Mouse (Mus musculus) megakaryocyte, adult 5-6 weeks (primary cell): Measurements from ENCODE around the gene Sema3b. TPM values are rescaled to one million over a fixed set of nuclear protein-coding genes. Genes with fewer than 3 reads are reported as not detected.

Experiments used
- ATAC-seq: 2 replicates; pipeline ENCODE4 v1.8.0; 2016; ENCODE audit warnings: mild to moderate bottlenecking, inconsistent platforms; ENCODE audit not compliant: poor library complexity, severe bottlenecking
- total RNA-seq, 2 experiments: library from RNA; stranded (forward) in 1 of 2; stranded (reverse) in 1 of 2; fragments of 153-499, 151-499 nt in 1 of 2; fragments of 221-1000, 200-1000 nt in 1 of 2; gene quantifications; 2 replicates each; pipeline versions ENCODE4 v1.2.3 to v1.2.4; 2015 to 2017

Gene Sema3b
- total RNA-seq, 2 experiments from 2014 or later: not detected

DNA sequence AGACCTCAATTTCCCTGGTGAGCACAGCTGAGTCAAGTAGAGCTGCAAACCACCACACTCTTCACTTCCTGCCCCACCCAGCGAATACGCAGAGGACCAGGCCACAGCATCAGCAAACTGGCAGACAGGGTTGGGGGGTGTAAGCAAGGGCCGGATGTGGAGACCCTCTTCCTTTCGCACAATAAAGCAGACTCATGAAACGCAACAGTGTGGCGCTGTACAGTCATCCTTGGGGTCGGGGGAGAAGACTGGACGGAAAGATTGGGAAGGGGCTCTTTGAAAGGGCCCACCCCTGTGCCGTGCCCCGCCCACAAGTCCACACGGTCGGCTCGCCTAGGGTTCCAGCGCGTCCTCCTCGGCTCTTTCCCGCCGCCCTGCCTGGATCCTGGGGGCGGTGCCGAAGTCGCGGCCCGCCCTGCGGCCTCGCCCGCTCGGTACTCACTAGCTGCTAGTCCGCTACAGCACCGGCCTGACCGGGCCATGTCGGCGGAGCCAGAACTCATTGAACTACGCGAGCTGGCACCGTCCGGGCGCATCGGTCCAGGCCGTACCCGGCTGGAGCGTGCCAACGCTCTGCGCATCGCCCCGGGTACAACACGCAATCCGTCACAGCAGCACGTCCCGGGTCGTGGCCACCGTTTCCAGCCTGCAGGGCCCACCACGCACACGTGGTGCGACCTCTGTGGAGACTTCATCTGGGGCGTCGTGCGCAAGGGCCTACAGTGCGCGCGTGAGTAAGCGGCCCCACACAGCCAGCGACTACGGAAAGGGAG, 57.7 kb downstream of the Sema3b start, which contains the start of gene Rassf1:
Gene Rassf1, plus strand, starts transcription at position 439 of the 773 bp plus-strand sequence.
- peak; percentile 25 for ATAC-seq

DNA sequence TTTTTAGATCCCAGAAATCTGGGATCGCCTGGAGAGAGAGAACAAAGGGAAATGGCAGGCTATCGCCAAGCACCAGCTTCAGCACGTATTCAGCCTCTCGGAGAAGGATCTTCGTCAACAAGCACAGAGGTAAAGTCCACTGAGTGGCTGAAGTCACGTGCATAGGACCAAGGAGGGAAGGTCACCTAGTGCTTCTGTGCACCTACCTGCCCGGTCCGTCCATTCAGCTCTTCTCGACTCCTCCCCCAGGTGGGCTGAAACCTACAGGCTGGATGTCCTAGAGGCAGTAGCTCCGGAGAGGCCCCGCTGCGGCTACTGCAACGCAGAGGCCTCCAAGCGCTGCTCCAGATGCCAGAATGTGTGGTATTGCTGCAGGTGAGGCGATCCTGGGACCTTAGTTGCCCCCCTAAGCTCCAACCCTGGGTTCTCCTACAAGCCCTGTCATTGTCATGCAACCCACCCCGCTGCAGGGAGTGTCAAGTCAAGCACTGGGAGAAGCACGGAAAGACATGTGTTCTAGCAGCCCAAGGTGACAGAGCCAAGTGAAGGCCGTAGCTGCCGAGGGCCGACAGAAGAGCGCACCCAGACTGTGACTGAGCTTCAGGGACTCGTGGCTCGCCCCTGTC, 58.4 kb downstream of the Sema3b start:
- ATAC-seq: no peak

DNA sequence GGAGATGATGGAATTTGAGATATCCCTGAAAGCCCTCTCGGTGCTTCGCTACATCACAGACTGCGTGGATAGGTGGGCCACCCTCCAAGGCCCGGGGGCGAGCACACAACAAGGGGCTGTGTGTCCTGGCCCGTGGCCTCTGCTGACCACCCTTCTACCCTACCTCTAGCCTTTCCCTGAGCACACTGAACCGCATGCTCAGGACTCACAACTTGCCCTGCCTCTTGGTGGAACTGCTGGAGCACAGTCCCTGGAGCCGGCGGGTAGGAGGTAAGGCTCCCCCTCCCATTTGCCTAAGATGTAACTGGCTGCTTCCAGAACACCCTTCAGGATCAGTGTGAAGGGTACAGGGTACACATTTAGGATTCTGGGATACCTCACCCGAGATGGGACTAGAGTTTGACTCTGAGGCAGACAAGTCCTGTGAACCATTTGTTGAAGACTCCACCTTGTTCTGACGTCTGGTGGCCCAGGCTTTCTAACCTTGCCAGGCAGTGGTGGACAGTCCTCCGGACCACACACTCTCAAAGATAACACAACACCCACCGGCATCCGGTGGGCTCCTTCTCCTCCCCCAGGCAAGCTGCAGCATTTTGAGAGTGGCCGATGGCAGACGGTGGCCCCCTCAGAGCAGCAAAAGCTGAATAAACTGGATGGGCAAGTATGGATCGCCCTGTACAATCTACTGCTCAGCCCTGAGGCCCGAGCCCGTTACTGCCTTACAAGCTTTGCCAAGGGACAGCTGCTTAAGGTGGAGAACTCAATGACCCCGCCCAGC, 59.5 kb downstream of the Sema3b start:
- ATAC-seq: no peak

DNA sequence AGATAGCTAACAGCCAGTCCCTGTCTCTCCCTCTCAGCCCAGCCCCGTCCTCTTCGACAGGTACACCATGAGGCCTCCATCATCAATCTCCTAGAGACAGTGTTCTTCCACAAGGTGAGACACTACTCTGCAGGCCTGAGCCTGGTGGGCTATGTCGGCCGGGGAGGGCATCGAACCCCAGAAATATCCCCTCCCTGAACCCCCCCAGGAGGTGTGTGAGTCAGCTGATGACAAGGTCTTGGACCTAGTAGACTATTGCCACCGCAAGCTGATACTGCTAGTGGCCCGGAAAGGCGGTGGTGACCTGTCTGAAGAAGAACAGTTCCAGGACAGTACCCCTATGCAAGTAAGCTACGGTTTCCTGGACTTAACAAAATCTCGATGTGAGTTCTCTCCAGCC, 60.2 kb downstream of the Sema3b start:
- no peak for ATAC-seq

DNA sequence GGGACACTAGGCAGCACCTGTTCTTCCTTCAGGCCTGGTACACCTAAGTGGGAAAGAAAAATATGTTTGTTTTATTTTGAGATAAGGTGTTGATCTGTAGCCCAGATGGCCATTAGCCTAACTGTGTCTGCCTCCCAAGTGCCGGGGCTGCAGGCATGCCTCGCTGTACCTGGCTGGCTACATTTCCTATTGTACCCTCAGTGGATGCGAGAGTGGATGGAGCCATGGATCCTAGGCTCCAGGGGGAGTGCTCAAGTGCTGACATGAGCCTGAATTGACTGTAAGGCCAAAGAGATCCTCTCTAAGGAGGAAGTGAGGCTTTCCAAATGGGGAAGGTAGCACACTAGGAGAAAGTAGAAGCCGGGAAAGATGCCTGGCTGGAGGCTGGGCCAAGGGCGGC, 61.1 kb downstream of the Sema3b start:
- ATAC-seq: 0 out of 2 replicates have a peak, but pooled peaks have one; percentile 3

Other genes starting within 250 kb of the Sema3b start
- 0.04 and 0.11 TPM in 2 replicates for gene Cacna2d2, start 209.6 kb downstream of the Sema3b start, total RNA-seq (2015)
- 0.07 and 0.12 TPM in 2 replicates for gene Cacna2d2, start 209.6 kb downstream of the Sema3b start, total RNA-seq (2017)
- gene Tmem115, start 75.3 kb downstream of the Sema3b start, total RNA-seq (2015): 6.8 and 9.3 TPM in 2 replicates
- gene Tmem115, start 75.3 kb downstream of the Sema3b start, total RNA-seq (2017): 14.8 and 15.2 TPM in 2 replicates
- gene Cyb561d2, start 67.0 kb downstream of the Sema3b start, total RNA-seq (2015): 12.8 and 15.5 TPM in 2 replicates
- 14.2 and 21.7 TPM in 2 replicates for gene Cyb561d2, start 67.0 kb downstream of the Sema3b start, total RNA-seq (2017)
- 8.3 and 12.5 TPM in 2 replicates for gene Nprl2, start 67.0 kb downstream of the Sema3b start, total RNA-seq (2015)
- gene Nprl2, start 67.0 kb downstream of the Sema3b start, total RNA-seq (2017): 15.7 and 18.9 TPM in 2 replicates
- gene Zmynd10, start 61.9 kb downstream of the Sema3b start, total RNA-seq (2015): not detected in 2 replicates
- gene Zmynd10, start 61.9 kb downstream of the Sema3b start, total RNA-seq (2017): not detected in 2 replicates
- 34.3 and 37.7 TPM in 2 replicates for gene Rassf1, start 57.7 kb downstream of the Sema3b start, total RNA-seq (2015)
- gene Rassf1, start 57.7 kb downstream of the Sema3b start, total RNA-seq (2017): 46.7 and 57.3 TPM in 2 replicates
- 12.2 and 12.4 TPM in 2 replicates for gene Tusc2, start 46.0 kb downstream of the Sema3b start, total RNA-seq (2015)
- gene Tusc2, start 46.0 kb downstream of the Sema3b start, total RNA-seq (2017): 8.9 and 10.8 TPM in 2 replicates
- 0.56 and 1.9 TPM in 2 replicates for gene Hyal2, start 41.3 kb downstream of the Sema3b start, total RNA-seq (2015)
- gene Hyal2, start 41.3 kb downstream of the Sema3b start, total RNA-seq (2017): 1.0 TPM in 1 of 2 replicates, not detected in the other
- gene Hyal1, start 32.3 kb downstream of the Sema3b start, total RNA-seq (2015): 0.38 and 0.57 TPM in 2 replicates
- gene Hyal1, start 32.3 kb downstream of the Sema3b start, total RNA-seq (2017): 0.98 and 0.99 TPM in 2 replicates
- gene Naa80, start 30.3 kb downstream of the Sema3b start, total RNA-seq (2015): 7.2 and 15.3 TPM in 2 replicates
- gene Naa80, start 30.3 kb downstream of the Sema3b start, total RNA-seq (2017): 6.9 and 10.1 TPM in 2 replicates
- 1.5 and 1.9 TPM in 2 replicates for gene Hyal3, start 28.4 kb downstream of the Sema3b start, total RNA-seq (2015)
- gene Hyal3, start 28.4 kb downstream of the Sema3b start, total RNA-seq (2017): 0.18 and 0.57 TPM in 2 replicates
- 6.8 and 11.1 TPM in 2 replicates for gene Ifrd2, start 21.6 kb downstream of the Sema3b start, total RNA-seq (2015)
- 8.7 and 9.9 TPM in 2 replicates for gene Ifrd2, start 21.6 kb downstream of the Sema3b start, total RNA-seq (2017)
- gene Gnai2, start 26.1 kb upstream of the Sema3b start, total RNA-seq (2015): 749 and 768 TPM in 2 replicates
- 859 and 871 TPM in 2 replicates for gene Gnai2, start 26.1 kb upstream of the Sema3b start, total RNA-seq (2017)
- gene Slc38a3, start 60.3 kb upstream of the Sema3b start, total RNA-seq (2015): not detected in 2 replicates
- gene Slc38a3, start 60.3 kb upstream of the Sema3b start, total RNA-seq (2017): not detected in 2 replicates
- not detected in 2 replicates for gene Gnat1, start 70.5 kb upstream of the Sema3b start, total RNA-seq (2015)
- not detected in 2 replicates for gene Gnat1, start 70.5 kb upstream of the Sema3b start, total RNA-seq (2017)
- gene Sema3f, start 101.2 kb upstream of the Sema3b start, total RNA-seq (2015): not detected in 2 replicates
- not detected in 2 replicates for gene Sema3f, start 101.2 kb upstream of the Sema3b start, total RNA-seq (2017)
- gene Rbm5, start 161.8 kb upstream of the Sema3b start, total RNA-seq (2015): 145 and 161 TPM in 2 replicates
- 208 and 249 TPM in 2 replicates for gene Rbm5, start 161.8 kb upstream of the Sema3b start, total RNA-seq (2017)